Mouse (Mus musculus) E14TG2a.4 (cell line): Measurements from ENCODE around the gene Xpo1.

Experiments
- CTCF ChIP-seq: conservative IDR thresholded peaks from 2 replicates; pipeline ENCODE4 v1.5.1; 2014; ENCODE audit warnings: low read length
- NANOG ChIP-seq: IDR thresholded peaks from 2 replicates; pipeline ENCODE4 v1.6.1; 2014; ENCODE audit warnings: borderline replicate concordance, low read length, mixed read lengths
- POU5F1 ChIP-seq: IDR thresholded peaks from 2 replicates; pipeline ENCODE4 v1.6.1; 2014; ENCODE audit warnings: low read length, borderline replicate concordance

- TF ChIP-seq CTCF (no peak), NANOG (no peak), POU5F1 (no peak)
Observed at GRCm38 (mm10) chr11:23303126-23303525, 47.3 kb downstream of the Xpo1 start.
